10 mouse cellular contexts compared by ENCODE assay signal in the genomic region with DNA sequence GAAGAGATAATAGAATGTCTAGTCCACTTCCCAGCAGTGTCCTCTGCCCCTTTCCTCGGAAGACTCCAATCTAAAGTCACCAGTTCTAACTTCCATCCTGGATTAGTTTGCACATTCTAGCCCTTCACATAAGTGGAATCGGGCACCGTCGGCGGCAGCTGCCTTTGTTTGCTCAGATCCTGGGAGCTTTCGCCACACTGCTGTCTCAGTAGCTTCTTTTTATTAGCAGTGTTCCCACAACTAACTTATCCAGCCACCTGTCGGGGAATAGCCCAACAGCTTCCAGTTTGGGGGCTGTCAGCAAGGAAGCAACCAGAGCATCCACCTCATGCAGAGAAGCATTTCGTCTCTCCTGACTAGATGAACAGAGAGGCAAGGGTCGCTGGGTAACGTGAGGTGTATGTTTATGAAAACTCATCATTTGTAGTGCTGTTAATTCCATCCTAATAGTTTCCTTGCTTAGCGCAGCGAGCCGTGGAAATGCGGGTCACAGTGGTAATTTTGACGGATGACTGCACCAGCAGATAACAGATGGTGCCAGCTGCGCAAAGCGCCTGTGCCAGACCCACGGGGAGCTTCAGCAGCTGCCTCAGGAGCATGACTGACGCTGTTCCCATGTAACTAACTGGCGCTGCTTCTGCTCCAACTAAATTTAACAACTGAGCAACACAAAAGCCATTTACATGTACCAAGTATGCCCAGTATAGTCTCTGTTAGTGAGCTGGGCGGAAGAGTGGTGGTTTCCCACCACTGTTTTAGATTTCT. TPM values are rescaled to one million over a fixed set of nuclear protein-coding genes. Genes with fewer than 3 reads are reported as not detected.
DNase-seq lines count a peak whose midpoint lies in the region; ATAC-seq and TF ChIP-seq lines count a peak whose summit lies in the region.
"Had no signal": no experiment of that assay in that cellular context is flagged by ENCODE, and none has a peak within 500 bp of the region (broad histone marks: within the 10 kb centered on the region; RNA-seq: fewer than 3 reads in every experiment).

No protein-coding gene starts in this region.

- H3K27me3 ChIP-seq in forebrain, embryonic 11.5 days (ENCODE audit: control insufficient read depth, insufficient read depth, low read length): no peaks in the 10 kb centered on the region
- H3K27me3 ChIP-seq in forebrain, embryonic 10.5 days (ENCODE audit: poor library complexity, severe bottlenecking): no peaks in the 10 kb centered on the region
- no peaks in the 10 kb centered on the region for H3K27me3 ChIP-seq in kidney, adult 2 months (replicated peaks; ENCODE audit: control insufficient read depth, insufficient read depth, low read length)
- H3K27me3 ChIP-seq: CH12.LX had no signal

- no peaks in the 10 kb centered on the region for H3K9me3 ChIP-seq in forebrain, embryonic 11.5 days (ENCODE audit: control insufficient read depth, low read length)
- H3K9me3 ChIP-seq in forebrain, embryonic 10.5 days: no peaks in the 10 kb centered on the region

- H3K4me3 ChIP-seq in forebrain, embryonic 11.5 days (ENCODE audit: low read depth, low read length): no peak overlapping the region
- no peak overlapping the region for H3K4me3 ChIP-seq in forebrain, embryonic 10.5 days
- H3K4me3 ChIP-seq in kidney, adult 2 months (ENCODE audit: insufficient read depth, low read depth, low read length): no peak overlapping the region

- intact Hi-C loops in left cerebral cortex, postnatal 25 days (cut with DNase I): loop anchor here (5.0 to 10.0 kb wide), 2 partner anchors 83 to 195 kb away; a partner anchor contains a TSS

- no peak for TF ChIP-seq CTCF in kidney, adult 2 months (conservative IDR thresholded peaks at IDR 0.05; ENCODE audit: insufficient read depth, insufficient read length, low read depth, low read length)

- no peak for ATAC-seq in forebrain, embryonic 11.5 days (replicated peaks; ENCODE audit: low FRiP score)
- no peak for ATAC-seq in erythroid progenitor cell, adult 5-6 weeks (replicated peaks; ENCODE audit: low FRiP score, poor library complexity, severe bottlenecking)

- peak; percentile 58 for DNase-seq in forebrain, embryonic 11.5 days (ENCODE audit: low spot score)
- DNase-seq in forebrain, embryonic 10.5 days (ENCODE audit: extremely low spot score, low spot score): no peak
- DNase-seq in gastrocnemius, adult 18-20 months (ENCODE audit: low spot score): peak; percentile 90
- peak; percentile 60 for DNase-seq in kidney, adult 2 months
- peak; percentile 63 to 89 for DNase-seq in left cerebral cortex, postnatal 25 days (ENCODE audit: low spot score in 2 of 2)
- DNase-seq in right cerebral cortex, adult 18-20 months: peak; percentile 79
- no peak for DNase-seq in natural killer cell, adult 2 months (ENCODE audit: low spot score in 2 of 2)

- H3K36me3 ChIP-seq in forebrain, embryonic 11.5 days (ENCODE audit: control insufficient read depth, insufficient read depth, low read length): no peaks in the 10 kb centered on the region; the same call in 1 of the 2 replicates
- peaks cover 92% of the 10 kb centered on the region for H3K36me3 ChIP-seq in forebrain, embryonic 10.5 days (replicated peaks)
- H3K36me3 ChIP-seq in kidney, adult 2 months (ENCODE audit: control insufficient read depth, insufficient read depth, low read length): peaks cover 3% of the 10 kb centered on the region; the same call in 1 of the 2 replicates

- no peak overlapping the region for H3K4me2 ChIP-seq in forebrain, embryonic 11.5 days (ENCODE audit: low read depth, low read length, severe bottlenecking)

- no peak overlapping the region for H3K9ac ChIP-seq in forebrain, embryonic 11.5 days (ENCODE audit: low read length)
- H3K9ac ChIP-seq: liver, embryonic 14.5 days had no signal

- no peak overlapping the region for H3K27ac ChIP-seq in forebrain, embryonic 11.5 days (ENCODE audit: low read depth, low read length)
- H3K27ac ChIP-seq in forebrain, embryonic 10.5 days: no peak overlapping the region
- H3K27ac ChIP-seq in kidney, adult 2 months (ENCODE audit: insufficient read depth, low read depth, low read length): no peak overlapping the region
- H3K27ac ChIP-seq: liver, embryonic 14.5 days had no signal

- no peaks in the 10 kb centered on the region for H3K4me1 ChIP-seq in forebrain, embryonic 11.5 days (replicated peaks; ENCODE audit: control insufficient read depth, insufficient read depth, low read length)
- H3K4me1 ChIP-seq in forebrain, embryonic 10.5 days: peaks cover 6% of the 10 kb centered on the region; the same call in 1 of the 2 replicates
- H3K4me1 ChIP-seq in kidney, adult 2 months (ENCODE audit: control insufficient read depth, insufficient read depth, low read length): peaks cover 11% of the 10 kb centered on the region

- TF ChIP-seq POLR2A in kidney, adult 2 months (IDR thresholded peaks at IDR 0.05; ENCODE audit: low read depth, low read length): no peak

- 86% methylated on average over 21 of the region's 21 CpGs for WGBS in forebrain, embryonic 11.5 days
- 89% methylated on average over 21 of the region's 21 CpGs for WGBS in forebrain, embryonic 10.5 days
- 46% methylated on average over 21 of the region's 21 CpGs for whole genome bisulfite sequencing in kidney, adult 2 months

RNA-seq across cellular contexts. Expression of a gene that starts 25.7 kb away (rescaled TPM):
- 13.6 and 15.3 TPM in 2 replicates for polyA plus RNA-seq in forebrain, embryonic 11.5 days (2014; fragmentation: Nextera tagmentation; extraction: Ambion mirVana)
- polyA plus RNA-seq in forebrain, embryonic 10.5 days (2016; fragmentation: Nextera tagmentation; extraction: Ambion mirVana): 22.7 and 25.0 TPM in 2 replicates
- 10 to 100 TPM; 11.0 to 16.9 TPM for total RNA-seq in gastrocnemius, adult 18-20 months (2021)
- 4.5 and 5.0 TPM in 2 replicates for polyA plus RNA-seq in kidney, adult 2 months (2012; rRNA removed)
- 1 to 10 TPM; 3.8 to 6.4 TPM for total RNA-seq in left cerebral cortex, postnatal 25 days (2021)
- 2.5 and 5.4 TPM in 2 replicates for total RNA-seq in erythroid progenitor cell, adult 5-6 weeks (2015; ENCODE audit: low replicate concordance)
- total RNA-seq in erythroid progenitor cell, adult 5-6 weeks (2017; ENCODE audit: low replicate concordance): 4.1 and 4.2 TPM in 2 replicates

RNA-seq across cellular contexts. Expression of a gene that starts 41.7 kb away (rescaled TPM):
- polyA plus RNA-seq in forebrain, embryonic 11.5 days (2014; fragmentation: Nextera tagmentation; extraction: Ambion mirVana): 5.6 and 6.2 TPM in 2 replicates
- 2.8 and 3.6 TPM in 2 replicates for polyA plus RNA-seq in forebrain, embryonic 10.5 days (2016; fragmentation: Nextera tagmentation; extraction: Ambion mirVana)
- 1 to 10 TPM; 2.1 to 2.3 TPM for total RNA-seq in gastrocnemius, adult 18-20 months (2021)
- polyA plus RNA-seq in kidney, adult 2 months (2012; rRNA removed): 1.7 and 1.9 TPM in 2 replicates
- 1 to 10 TPM; 7.2 to 8.5 TPM for total RNA-seq in left cerebral cortex, postnatal 25 days (2021)
- 1.1 TPM in 1 of 2 replicates, not detected in the other for total RNA-seq in erythroid progenitor cell, adult 5-6 weeks (2015; ENCODE audit: low replicate concordance)
- total RNA-seq in erythroid progenitor cell, adult 5-6 weeks (2017; ENCODE audit: low replicate concordance): 0.39 TPM in 1 of 2 replicates, not detected in the other

RNA-seq across cellular contexts. Expression of a gene that starts 55.6 kb away (rescaled TPM):
- 13.1 and 13.2 TPM in 2 replicates for polyA plus RNA-seq in forebrain, embryonic 11.5 days (2014; fragmentation: Nextera tagmentation; extraction: Ambion mirVana)
- polyA plus RNA-seq in forebrain, embryonic 10.5 days (2016; fragmentation: Nextera tagmentation; extraction: Ambion mirVana): 13.5 and 13.8 TPM in 2 replicates
- 1 to 10 TPM; 5.4 to 6.4 TPM for total RNA-seq in gastrocnemius, adult 18-20 months (2021)
- 4.7 and 5.0 TPM in 2 replicates for polyA plus RNA-seq in kidney, adult 2 months (2012; rRNA removed)
- total RNA-seq in left cerebral cortex, postnatal 25 days (2021): 10 to 100 TPM; 16.7 to 17.9 TPM
- 4.0 and 4.2 TPM in 2 replicates for total RNA-seq in erythroid progenitor cell, adult 5-6 weeks (2015; ENCODE audit: low replicate concordance)
- total RNA-seq in erythroid progenitor cell, adult 5-6 weeks (2017; ENCODE audit: low replicate concordance): 0.98 and 2.6 TPM in 2 replicates

Comparison
In these comparisons a context has a peak if more than half of its experiments do, and no peak if none do; other contexts are left out.
1. DNase-seq: peak in forebrain, embryonic 11.5 days (single experiment), gastrocnemius, adult 18-20 months (single experiment), kidney, adult 2 months (single experiment), left cerebral cortex, postnatal 25 days (2 of 2) and right cerebral cortex, adult 18-20 months (single experiment); none in forebrain, embryonic 10.5 days (single experiment) and natural killer cell, adult 2 months (0 of 2).